Mouse (Mus musculus) forebrain, embryonic 14.5 days (tissue): ENCODE data around the gene Usp32. TPM values are rescaled to one million over a fixed set of nuclear protein-coding genes. Genes with fewer than 3 reads are reported as not detected.

ENCODE experiments used
- ATAC-seq: fragments of 200-750 bp; cut with Nextera tagmentation; 2 replicates; pipeline ENCODE4 v1.8.0; 2017; ENCODE audit warnings: mild to moderate bottlenecking, moderate library complexity
- DNase-seq: peaks from one replicate; pipeline ENCODE4 v3.0.0-alpha.2; 2015; ENCODE audit warnings: low spot score
- H3K27ac ChIP-seq: fragments of 300-500 bp; sonication (generic); 2 replicates; pipeline ENCODE4 v1.5.1; 2014; ENCODE audit warnings: low read depth, mild to moderate bottlenecking, control low read depth, low read length, moderate library complexity
- H3K27me3 ChIP-seq: fragments of 300-500 bp; sonication (generic); replicated peaks from 2 replicates; pipeline ENCODE4 v1.6.1; 2014; ENCODE audit warnings: low read length, control low read depth, mixed read lengths; ENCODE audit not compliant: control insufficient read depth, insufficient read depth
- H3K36me3 ChIP-seq: fragments of 300-500 bp; sonication (generic); 2 replicates; pipeline ENCODE4 v1.6.1; 2014; ENCODE audit warnings: low read length, control low read depth; ENCODE audit not compliant: control insufficient read depth, insufficient read depth
- H3K4me1 ChIP-seq: fragments of 300-500 bp; sonication (generic); 2 replicates; pipeline ENCODE4 v1.6.1; 2014; ENCODE audit warnings: antibody characterized with exemption, low read length, control low read depth; ENCODE audit not compliant: control insufficient read depth, insufficient read depth
- H3K4me2 ChIP-seq: fragments of 300-500 bp; sonication (generic); 2 replicates; pipeline ENCODE4 v1.6.1; 2014; ENCODE audit warnings: mild to moderate bottlenecking, control low read depth, low read length
- H3K4me3 ChIP-seq: fragments of 300-500 bp; sonication (generic); 2 replicates; pipeline ENCODE4 v1.5.1; 2014; ENCODE audit warnings: low read depth, low read length, control low read depth
- H3K9ac ChIP-seq: fragments of 300-500 bp; sonication (generic); 2 replicates; pipeline ENCODE4 v1.6.1; 2014; ENCODE audit warnings: mild to moderate bottlenecking, low read length, control low read depth, moderate library complexity
- H3K9me3 ChIP-seq: fragments of 300-500 bp; sonication (generic); replicated peaks from 2 replicates; pipeline ENCODE4 v1.6.1; 2016; ENCODE audit warnings: low read length, control low read depth, mixed read lengths; ENCODE audit not compliant: control insufficient read depth
- WGBS: fragments of 180-500 bp; shearing (Covaris S2); extraction: QIAGEN DNeasy Blood & Tissue Kit; methylation state at CpG from one replicate; pipeline ENCODE4 v1.1.7; 2014; 5-methylcytosine and 5-hydroxymethylcytosine counted together
- polyA plus RNA-seq: library from polyadenylated mRNA; unstranded; fragments of >200 nt; fragmentation: Nextera tagmentation; extraction: Ambion mirVana; gene quantifications from 2 replicates; pipeline ENCODE4 v1.2.1, GENCODE M21; 2014

The Usp32 gene
- polyA plus RNA-seq, 1 experiment from 2014 or later, result 12.5 TPM

DNA sequence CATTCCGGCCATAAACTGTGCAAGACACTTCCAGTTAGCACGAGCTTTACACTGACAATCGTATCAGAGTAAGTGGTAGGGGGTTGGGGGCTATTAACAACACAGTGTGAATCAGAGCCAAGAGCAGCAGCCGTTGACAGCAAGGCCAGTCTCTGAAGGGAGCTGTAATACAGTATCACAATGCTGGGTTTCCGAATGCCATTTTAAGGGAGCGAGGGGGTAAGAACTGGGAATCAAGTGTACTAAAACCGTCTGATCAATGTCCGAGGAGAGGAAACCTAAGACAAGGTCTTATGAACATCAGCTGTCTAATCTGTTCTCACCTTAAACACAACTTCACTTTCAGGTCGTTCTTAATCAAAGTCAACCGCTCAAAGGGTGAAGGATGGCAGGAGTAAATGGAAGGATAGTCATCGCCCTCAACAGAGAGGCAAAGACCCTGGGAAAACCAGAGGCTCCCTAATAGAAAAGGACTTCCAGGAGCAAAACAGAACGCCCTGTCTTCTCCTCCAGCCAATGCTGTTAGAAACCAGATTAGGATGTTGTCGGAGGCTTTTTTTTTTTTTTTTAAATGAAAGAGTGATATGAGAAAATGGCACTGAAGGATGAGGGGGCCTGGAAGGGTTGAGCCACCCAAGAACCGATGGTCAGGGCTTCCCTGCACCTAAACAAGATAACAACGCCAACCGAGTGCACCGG is 1.0 kb downstream of the Usp32 start:
- H3K36me3 ChIP-seq, result no peaks in the 10 kb centered on the region
- DNase-seq, result peak; percentile 52
- H3K27me3 ChIP-seq, result no peaks in the 10 kb centered on the region
- ATAC-seq, result no peak
- 2% methylated on average over 17 of the region's 17 CpGs for WGBS
- H3K27ac ChIP-seq, result peak overlapping the region; percentile 88
- H3K4me2 ChIP-seq, result peak overlapping the region; percentile 84
- H3K4me1 ChIP-seq, result peaks cover 3% of the 10 kb centered on the region; the same call in 1 of the 2 replicates
- H3K4me3 ChIP-seq, result peak overlapping the region; percentile 79
- H3K9ac ChIP-seq, result peak overlapping the region; percentile 77
- H3K9me3 ChIP-seq, result no peaks in the 10 kb centered on the region

GRCm38 (mm10) chr11:85131542-85131941 is 8.4 kb downstream of the Usp32 start:
- Histone ChIP-seq H3K4me1 (no peaks in the 10 kb centered on the region), H3K4me3 (no peak overlapping the region), H3K9ac (no peak overlapping the region), H3K36me3 (no peaks in the 10 kb centered on the region), H3K27ac (no peak overlapping the region), H3K9me3 (no peaks in the 10 kb centered on the region), H3K27me3 (no peaks in the 10 kb centered on the region), H3K4me2 (no peak overlapping the region)
- no peak for ATAC-seq
- no peak for DNase-seq
- WGBS, result 82% methylated on average over 2 of the region's 2 CpGs

- no peak overlapping the region for H3K4me2 ChIP-seq
- 84% methylated on average over 1 of the region's 1 CpGs for WGBS
- H3K4me3 ChIP-seq, result no peak overlapping the region
- no peaks in the 10 kb centered on the region for H3K27me3 ChIP-seq
- no peak overlapping the region for H3K9ac ChIP-seq
- ATAC-seq (no peak), DNase-seq (no peak)
- H3K27ac ChIP-seq, result no peak overlapping the region
- H3K36me3 ChIP-seq, result no peaks in the 10 kb centered on the region
- no peaks in the 10 kb centered on the region for H3K9me3 ChIP-seq
- H3K4me1 ChIP-seq, result no peaks in the 10 kb centered on the region
Measured at GRCm38 (mm10) chr11:85128883-85129282, 11.1 kb downstream of the Usp32 start.

DNA sequence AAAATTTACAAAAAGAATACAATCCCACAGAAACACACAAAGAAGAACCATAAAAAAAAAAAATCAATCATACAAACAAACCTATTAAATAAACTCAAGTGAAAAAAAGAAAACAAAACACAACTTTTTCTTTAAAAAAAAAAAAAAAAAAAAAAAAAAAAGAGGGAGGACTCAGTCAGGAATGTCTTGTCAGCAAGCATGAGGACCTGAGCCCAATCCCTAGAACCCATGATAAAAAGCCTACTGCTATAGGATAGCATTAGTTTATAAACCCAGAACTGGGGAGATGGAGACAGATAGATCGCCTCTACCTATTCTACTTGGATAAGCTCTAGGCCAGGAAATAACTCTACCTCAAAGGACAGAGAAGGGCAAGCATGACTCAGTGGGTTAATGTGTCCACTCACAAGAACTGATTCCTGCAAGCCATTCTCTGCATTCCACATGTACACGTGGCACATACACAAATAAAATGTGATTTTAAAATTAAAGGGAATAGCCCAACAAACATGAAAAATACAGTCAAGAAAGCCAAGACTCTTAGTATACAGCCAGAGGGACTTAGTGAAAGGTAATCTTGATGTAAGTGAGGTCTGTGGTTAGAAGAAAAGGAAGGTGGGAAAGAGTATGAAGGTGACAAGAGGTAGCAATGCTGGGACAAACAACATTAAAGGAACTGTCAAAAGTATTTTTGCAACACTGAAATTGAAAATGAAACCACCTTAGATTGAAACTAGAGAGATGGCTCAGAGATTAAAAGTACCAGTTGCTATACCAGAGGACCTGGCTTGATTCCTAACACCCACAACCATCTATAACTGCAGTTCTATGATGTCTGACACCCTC is 13.5 kb downstream of the Usp32 start:
- no peak for ATAC-seq
- no peak overlapping the region for H3K4me2 ChIP-seq
- no peak overlapping the region for H3K4me3 ChIP-seq
- H3K9me3 ChIP-seq, result no peaks in the 10 kb centered on the region
- no peak for DNase-seq
- no peak overlapping the region for H3K27ac ChIP-seq
- 93% methylated on average over 2 of the region's 2 CpGs for WGBS
- no peaks in the 10 kb centered on the region for H3K36me3 ChIP-seq
- no peaks in the 10 kb centered on the region for H3K4me1 ChIP-seq
- H3K9ac ChIP-seq, result no peak overlapping the region
- no peaks in the 10 kb centered on the region for H3K27me3 ChIP-seq

DNA sequence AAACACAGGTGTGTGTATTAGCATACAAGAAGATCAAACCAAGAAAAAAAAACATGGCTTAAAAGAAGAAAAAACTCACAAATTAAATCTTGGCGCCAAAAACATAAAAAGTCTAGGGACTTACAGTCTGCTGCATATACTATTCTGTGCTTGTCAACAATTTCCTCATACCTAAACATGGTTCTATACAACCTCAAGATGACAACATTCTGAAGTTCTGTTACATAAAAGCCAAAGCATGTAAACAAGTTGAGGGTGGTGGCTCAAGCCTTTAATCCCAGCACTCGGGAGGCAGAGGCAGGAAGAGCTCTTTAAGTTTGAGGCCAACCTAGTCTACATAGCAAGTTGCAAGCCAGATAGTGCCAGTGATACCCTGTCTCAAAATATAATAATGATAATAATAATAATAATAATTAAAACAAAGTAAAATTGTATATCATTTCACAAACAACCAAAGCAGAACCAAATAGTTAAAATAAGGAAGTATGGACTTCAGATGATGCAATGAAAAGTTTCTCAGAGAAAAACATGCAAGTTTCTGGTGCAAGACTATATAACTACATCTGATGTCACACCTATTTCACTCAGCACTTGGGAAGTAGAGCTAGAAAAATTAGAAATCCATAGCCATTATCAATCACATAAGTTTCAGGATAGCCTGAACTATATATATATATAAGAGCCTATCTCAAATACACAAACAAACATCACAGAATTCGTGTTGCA is 16.5 kb downstream of the Usp32 start:
- WGBS, result 88% methylated on average over 3 of the region's 3 CpGs
- Histone ChIP-seq H3K9me3 (no peaks in the 10 kb centered on the region), H3K4me2 (no peak overlapping the region), H3K4me3 (no peak overlapping the region), H3K27me3 (no peaks in the 10 kb centered on the region), H3K9ac (no peak overlapping the region), H3K36me3 (no peaks in the 10 kb centered on the region), H3K27ac (no peak overlapping the region), H3K4me1 (no peaks in the 10 kb centered on the region)
- ATAC-seq (no peak), DNase-seq (no peak)

DNA sequence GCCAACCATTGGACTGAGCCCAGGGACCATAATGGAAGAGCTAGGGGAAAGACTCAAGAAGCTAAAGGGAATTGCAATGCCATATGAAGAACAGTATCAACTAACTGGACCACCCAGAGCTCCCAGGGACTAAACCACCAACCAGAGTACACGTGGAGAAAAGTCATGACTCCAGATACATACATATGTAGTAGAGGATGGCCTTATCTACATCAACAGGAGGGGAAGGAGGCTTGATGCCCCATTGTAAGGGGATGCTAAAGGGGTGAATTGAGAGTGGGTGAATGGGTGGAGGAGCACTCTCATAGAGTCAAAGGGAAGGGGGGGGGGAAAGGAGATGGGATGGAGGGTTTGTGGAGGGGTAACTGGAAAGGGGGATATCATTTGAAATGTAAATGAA is 17.9 kb downstream of the Usp32 start:
- Histone ChIP-seq H3K4me1 (no peaks in the 10 kb centered on the region), H3K36me3 (no peaks in the 10 kb centered on the region), H3K9ac (no peak overlapping the region), H3K4me2 (no peak overlapping the region), H3K27ac (no peak overlapping the region), H3K27me3 (no peaks in the 10 kb centered on the region), H3K4me3 (no peak overlapping the region), H3K9me3 (no peaks in the 10 kb centered on the region)
- DNase-seq, result no peak
- 71% methylated on average over 1 of the region's 1 CpGs for WGBS
- no peak for ATAC-seq

GRCm38 (mm10) chr11:85117160-85117559 is 22.8 kb downstream of the Usp32 start:
- ATAC-seq (no peak), DNase-seq (no peak)
- Histone ChIP-seq H3K4me3 (no peak overlapping the region), H3K27me3 (no peaks in the 10 kb centered on the region), H3K27ac (no peak overlapping the region), H3K4me1 (no peaks in the 10 kb centered on the region), H3K4me2 (no peak overlapping the region), H3K36me3 (no peaks in the 10 kb centered on the region), H3K9ac (no peak overlapping the region), H3K9me3 (no peaks in the 10 kb centered on the region)

DNA sequence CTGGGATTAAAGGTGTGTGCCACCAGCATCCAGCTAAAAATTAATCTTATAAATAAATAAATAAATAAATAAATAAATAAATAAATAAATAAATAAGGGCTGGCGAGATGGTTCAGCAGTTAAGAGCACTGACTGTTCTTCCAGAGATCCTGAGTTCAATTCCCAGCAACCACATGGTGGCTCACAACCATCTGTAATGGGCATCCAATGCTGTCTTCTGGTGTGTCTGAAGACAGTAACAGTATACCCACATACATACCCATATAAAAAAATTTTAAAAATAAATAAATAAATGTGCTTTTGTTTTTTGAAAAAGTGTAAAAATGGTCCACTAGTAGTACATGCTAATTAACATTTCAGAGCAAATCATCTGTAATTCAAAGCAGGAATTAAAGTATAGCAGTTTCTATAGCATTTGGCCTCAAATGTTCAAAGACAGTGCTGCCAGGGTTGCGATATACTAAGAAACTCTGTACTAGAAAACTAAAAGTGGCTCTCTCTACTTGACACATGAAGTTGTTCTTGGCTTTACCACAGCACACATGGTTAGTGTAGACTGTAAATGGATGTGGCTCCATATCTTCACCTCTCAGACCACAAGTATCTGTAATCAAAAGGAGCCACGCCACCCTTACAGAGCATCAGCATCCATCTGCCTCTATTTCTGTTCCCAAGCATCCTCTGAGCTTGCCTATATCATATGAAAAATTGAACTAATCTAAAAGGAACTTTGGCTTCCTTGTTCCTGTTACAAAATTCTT is 23.7 kb downstream of the Usp32 start:
- no peak overlapping the region for H3K4me2 ChIP-seq
- no peaks in the 10 kb centered on the region for H3K36me3 ChIP-seq
- H3K27ac ChIP-seq, result no peak overlapping the region
- H3K9ac ChIP-seq, result no peak overlapping the region
- no peak for DNase-seq
- ATAC-seq, result no peak
- H3K4me3 ChIP-seq, result no peak overlapping the region
- no peaks in the 10 kb centered on the region for H3K4me1 ChIP-seq
- WGBS, result 87% methylated on average over 3 of the region's 3 CpGs
- H3K27me3 ChIP-seq, result no peaks in the 10 kb centered on the region
- H3K9me3 ChIP-seq, result no peaks in the 10 kb centered on the region
